Mouse (Mus musculus) kidney, postnatal 10 days (tissue): ENCODE measurements at regions not wholly inside any gene's neighbourhood (a gene's known extent, or its start where the extent isn't known, plus 50 kb on each side); places are given as distances from the start of the nearest gene placed in this dataset.
A peak's percentile ranks its signal among the peaks of the same experiment; 100 is the strongest.
"Not testable (repeated sequence)": the region's sequence is repeated elsewhere in the genome, so short reads cannot be mapped to it uniquely, and the experiment has no call there.

ENCODE experiments used
- DNase-seq: peaks from one replicate; pipeline ENCODE4 v3.0.0; 2021; ENCODE audit warnings: mixed read lengths

- peak; percentile 64 for DNase-seq
Measured at GRCm38 (mm10) chr16:3114473-3115335, 476.1 kb upstream of the Olfr161 start.

GRCm38 (mm10) chr16:3115336-3116112 is 475.3 kb upstream of the Olfr161 start:
- DNase-seq, result peak; percentile 47

- DNase-seq, result peak; percentile 26
Measured at GRCm38 (mm10) chr16:3116113-3116511, 474.7 kb upstream of the Olfr161 start.

GRCm38 (mm10) chr16:3121216-3121615 is 469.6 kb upstream of the Olfr161 start:
- not testable (repeated sequence) for DNase-seq

GRCm38 (mm10) chr16:3122145-3122860 is 468.5 kb upstream of the Olfr161 start:
- not testable (repeated sequence) for DNase-seq

GRCm38 (mm10) chr16:3122861-3123477 is 467.9 kb upstream of the Olfr161 start:
- DNase-seq, result peak; percentile 17

GRCm38 (mm10) chr16:3127317-3127716 is 463.5 kb upstream of the Olfr161 start:
- not testable (repeated sequence) for DNase-seq
